Mouse (Mus musculus) megakaryocyte, embryonic 14.5 days (primary cell): ENCODE measurements at regions not wholly inside any gene's neighbourhood (a gene's known extent, or its start where the extent isn't known, plus 50 kb on each side); places are given as distances from the start of the nearest gene placed in this dataset.

Source experiments
- FLI1 ChIP-seq: IDR thresholded peaks from 2 replicates; pipeline ENCODE4 v1.6.1; 2012; ENCODE audit warnings: low read length, inconsistent platforms, mixed read lengths
- GATA1 ChIP-seq: IDR thresholded peaks from 3 replicates; pipeline ENCODE4 v1.6.1; 2012; ENCODE audit warnings: mixed read lengths, low read length, inconsistent platforms, borderline replicate concordance

- TF ChIP-seq GATA1 (no peak), FLI1 (no peak)
These were observed 385.8 kb upstream of the Chrm2 start for GRCm38 (mm10) chr6:36002090-36002489.
